Mouse (Mus musculus): Measurements from ENCODE around the gene Ildr2. TPM values are rescaled to one million over a fixed set of nuclear protein-coding genes. Genes with fewer than 3 reads are reported as not detected.

Ildr2 gene
- total RNA-seq, 2 experiments from 2014 or later, result 5.1 to 5.8 TPM

DNA sequence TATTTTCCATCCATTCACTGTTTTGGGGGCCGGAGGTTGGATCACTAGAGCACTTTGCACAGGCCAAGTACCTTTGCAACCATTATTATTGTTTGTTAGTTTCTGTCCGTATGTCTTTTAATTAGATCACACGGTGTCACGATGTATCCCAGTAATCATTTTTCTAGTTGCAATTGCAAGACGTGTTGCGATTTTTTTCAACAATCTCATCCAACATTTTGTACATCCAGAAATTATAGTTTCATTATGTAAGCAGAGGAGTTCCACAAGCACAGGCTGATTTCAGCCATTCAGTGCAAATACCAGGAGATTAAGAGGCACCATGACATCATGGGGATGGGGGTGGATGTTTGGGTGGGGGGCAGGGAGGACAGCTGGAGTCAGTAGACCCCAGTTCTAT, 29.5 kb downstream of the Ildr2 start:
- DNase-seq (ENCODE audit: low spot score in 2 of 2), result no peak

DNA sequence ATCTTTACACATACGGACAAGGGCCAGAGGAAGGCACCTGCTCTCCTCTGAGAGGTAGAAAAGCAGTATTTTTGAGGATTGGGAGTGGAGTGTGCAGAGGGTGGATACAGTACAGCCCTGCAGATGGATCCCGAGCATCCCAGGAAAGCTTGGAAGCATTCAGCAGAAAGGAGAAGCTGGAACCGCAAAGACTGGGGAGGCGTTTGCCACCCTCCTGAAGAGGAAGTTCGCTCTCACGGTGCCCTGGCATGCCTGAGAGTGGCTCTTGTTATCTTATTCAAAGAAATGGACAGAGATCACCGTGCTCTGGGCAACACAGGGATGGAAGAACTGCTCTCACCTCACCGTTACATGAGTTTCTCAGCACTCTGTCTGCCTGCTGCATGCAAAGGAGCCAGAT, 30.5 kb downstream of the Ildr2 start:
- DNase-seq (ENCODE audit: low spot score in 2 of 2), result no peak

DNA sequence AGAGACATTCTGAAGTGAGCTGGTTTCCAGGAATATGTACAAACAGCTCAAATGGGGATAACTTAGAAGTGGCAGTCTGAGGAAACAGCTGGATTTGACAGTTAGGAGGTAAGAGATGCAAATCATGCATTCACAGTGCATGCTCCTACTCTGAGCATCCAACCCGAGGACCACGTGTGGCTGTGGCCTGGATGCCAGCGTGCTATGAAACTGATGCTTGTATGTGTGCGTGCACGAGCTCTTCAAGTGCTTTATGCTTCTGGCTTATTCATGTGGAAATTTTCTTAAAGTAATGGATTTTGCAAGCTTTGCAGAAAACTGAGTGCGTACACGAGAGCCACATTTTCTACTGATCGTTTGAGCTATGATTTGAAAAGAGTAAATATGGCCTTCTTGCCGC, 32.3 kb downstream of the Ildr2 start:
- DNase-seq (ENCODE audit: low spot score in 2 of 2), result no peak

DNA sequence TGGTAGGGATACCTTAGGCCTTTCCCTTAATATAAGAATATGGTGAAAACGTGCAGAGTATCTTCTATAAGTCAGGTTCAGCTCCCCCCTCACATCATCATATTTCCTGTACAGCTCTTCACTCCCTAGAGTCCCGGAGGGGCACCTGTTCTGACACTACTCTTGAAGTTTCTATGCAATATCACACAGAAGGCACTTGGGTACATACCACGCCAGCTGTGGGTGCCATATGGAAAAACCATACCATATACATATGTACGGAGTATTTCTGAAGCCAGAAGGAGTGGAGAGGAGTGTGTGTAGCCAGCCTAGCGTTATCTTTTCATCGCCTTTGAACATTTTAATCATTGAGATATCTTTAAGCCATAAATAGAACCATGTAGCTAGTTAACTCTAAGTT, 36.6 kb downstream of the Ildr2 start:
- DNase-seq (ENCODE audit: low spot score in 2 of 2), result no peak

DNA sequence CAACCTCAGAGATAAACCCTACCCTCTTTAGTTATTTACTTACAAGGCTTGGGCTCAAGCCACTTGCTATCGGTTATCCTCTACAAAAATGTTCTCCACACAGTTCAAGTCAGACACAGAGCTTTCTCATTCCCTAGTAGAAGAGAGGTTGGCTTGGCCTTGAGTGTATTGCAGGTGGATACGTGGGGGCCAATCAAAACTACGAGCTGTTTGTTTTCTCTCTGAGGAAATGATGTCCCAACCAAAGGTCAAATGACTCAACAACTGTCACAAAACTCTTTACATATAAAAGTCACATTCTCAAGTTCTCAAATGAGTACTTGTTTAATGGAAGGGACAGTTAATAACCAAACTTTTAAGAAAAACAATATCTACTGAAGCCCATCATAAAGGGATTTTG, 39.1 kb downstream of the Ildr2 start:
- no peak for DNase-seq (ENCODE audit: low spot score in 2 of 2)

DNA sequence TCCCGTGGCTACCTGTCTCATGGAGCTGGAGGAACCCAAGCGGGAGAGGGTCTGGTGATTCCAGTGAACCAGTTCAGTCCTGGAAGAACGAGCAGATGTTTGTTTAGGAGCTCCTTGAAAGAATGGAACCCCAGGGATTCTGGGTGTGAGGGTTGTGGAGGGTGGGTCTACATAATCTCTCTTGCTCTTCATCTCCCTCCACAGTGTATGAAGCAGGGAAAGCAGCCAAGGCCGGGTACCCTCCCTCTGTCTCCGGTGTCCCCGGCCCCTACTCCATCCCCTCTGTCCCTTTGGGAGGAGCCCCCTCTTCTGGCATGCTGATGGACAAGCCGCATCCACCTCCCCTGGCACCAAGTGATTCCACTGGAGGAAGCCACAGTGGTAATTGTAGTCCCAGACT, 41.6 kb downstream of the Ildr2 start:
- no peak for DNase-seq (ENCODE audit: low spot score in 2 of 2)

DNA sequence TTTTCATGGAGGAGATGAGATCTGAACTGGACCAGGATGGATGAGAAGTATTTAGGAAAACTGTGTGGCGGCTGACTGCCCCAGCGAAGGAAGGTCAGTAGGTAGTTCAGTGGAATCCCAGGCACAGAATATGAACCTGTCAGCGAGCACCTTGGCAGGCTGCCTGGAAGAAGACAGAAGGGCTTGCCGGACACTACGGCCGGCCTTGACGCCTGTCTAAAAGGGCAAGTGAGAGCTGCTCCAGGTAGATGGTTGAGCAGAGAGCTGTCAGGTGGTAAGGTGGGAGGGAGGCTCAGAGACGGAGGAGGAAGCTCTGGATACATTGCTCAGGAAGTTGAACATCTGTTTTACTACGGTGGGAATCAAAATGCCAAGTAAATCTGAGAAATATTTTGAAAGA, 42.4 kb downstream of the Ildr2 start:
- DNase-seq (ENCODE audit: low spot score in 2 of 2), result no peak

DNA sequence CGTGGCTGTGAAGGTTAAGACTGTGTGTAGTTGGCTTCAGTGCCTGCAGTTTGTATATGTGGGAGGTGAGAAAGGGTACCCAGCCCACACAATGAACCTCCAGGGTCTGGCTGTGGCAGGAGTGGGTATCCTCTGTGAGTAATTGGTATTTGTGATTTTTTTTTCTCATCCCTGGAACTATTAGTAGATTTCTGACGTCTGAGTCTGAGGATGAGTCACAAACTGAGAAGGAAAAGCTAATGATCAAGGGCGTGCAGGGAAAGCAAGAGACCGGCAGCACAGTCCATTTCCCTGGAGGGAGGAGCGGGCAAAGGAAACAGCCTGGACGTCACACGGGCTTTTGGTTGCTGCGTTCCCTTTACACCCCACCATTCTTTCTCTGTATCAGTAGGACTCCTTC, 43.0 kb downstream of the Ildr2 start:
- no peak for DNase-seq (ENCODE audit: low spot score in 2 of 2)

DNA sequence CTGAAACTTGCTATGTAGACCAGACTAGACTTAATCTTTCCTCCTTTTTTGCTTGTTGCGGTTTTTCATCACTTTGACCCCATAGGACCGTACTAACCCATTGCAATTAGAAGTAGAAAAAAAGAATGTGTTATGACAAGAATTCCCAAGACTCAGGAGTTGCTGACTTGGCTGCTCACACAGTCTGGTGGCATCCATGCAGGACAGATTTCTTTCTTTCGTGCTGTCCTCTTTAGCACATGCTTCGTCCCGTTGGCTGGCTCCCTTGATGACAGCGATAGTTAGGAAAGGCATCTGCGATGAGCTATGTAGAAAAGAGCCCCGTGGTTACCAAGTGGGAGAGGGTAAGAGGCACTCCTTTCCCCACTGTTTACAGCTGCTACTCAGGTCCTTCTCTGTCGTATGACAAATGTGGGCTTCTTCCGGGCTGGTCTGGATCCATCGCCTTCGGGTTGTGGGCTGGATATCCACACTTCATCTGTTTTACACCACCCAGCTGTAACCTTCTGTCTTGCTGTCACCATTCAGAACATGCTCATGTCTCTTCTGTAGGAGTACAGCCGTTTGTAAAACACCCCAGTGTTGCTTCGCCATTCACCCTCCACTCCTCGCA, 43.7 kb downstream of the Ildr2 start:
- no peak for DNase-seq (ENCODE audit: low spot score in 2 of 2)

DNA sequence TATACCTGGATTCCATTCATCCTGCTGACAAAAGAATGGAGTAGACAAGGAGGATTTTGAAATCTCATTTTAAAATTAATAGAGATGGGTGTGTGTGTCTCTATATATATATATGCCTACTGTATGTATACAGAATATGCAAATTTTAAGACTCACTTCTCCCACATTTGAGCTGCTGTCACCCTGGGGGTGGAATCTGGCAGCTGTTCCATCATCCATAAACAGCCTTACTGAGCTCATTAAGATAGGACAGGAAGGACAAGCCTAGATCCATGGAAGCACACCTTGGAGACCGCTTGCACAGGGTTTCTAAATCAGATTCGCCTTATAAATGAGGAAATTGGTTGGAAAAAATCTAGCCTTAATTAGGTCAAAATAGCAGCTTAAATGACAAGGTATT, 44.9 kb downstream of the Ildr2 start:
- DNase-seq (ENCODE audit: low spot score in 2 of 2), result no peak

DNA sequence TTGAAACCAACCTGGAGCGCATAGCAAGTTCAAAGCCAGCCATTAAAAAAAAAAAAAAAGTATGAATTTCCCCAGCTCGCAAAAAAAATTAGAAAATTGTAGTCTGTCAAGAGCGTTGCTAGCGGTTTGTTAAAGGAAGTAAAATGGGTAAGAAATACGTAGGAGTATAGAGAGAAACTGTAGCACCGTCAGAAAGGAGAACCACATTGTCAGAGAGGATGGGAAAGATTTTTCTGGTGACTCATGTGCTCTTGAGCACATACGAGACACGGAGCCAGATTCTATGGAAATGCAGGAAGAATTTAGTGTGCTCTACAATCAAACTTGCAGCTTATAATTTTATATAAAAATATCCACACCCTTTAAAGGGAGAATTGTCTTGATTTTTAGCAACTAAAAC, 45.9 kb downstream of the Ildr2 start:
- DNase-seq (ENCODE audit: low spot score in 2 of 2), result no peak

DNA sequence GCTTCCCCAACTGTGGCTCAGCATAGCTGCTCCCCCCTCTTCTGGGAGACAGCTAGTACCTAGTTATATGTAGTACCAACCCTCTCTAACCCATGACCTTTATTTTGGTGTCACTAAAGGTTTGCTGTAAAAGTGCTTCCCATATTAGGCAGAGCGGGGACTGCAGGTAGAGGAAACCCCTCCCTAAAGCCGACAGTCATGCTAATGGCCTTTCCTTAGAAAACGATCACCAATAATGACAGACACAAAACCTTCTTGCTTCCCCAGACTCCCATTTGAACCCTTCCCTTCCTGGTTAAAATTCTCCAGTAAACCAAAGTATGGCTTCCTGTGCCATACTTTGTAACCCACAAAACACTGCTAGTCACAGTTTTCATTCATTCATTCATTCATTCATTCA, 46.6 kb downstream of the Ildr2 start:
- no peak for DNase-seq (ENCODE audit: low spot score in 2 of 2)

DNA sequence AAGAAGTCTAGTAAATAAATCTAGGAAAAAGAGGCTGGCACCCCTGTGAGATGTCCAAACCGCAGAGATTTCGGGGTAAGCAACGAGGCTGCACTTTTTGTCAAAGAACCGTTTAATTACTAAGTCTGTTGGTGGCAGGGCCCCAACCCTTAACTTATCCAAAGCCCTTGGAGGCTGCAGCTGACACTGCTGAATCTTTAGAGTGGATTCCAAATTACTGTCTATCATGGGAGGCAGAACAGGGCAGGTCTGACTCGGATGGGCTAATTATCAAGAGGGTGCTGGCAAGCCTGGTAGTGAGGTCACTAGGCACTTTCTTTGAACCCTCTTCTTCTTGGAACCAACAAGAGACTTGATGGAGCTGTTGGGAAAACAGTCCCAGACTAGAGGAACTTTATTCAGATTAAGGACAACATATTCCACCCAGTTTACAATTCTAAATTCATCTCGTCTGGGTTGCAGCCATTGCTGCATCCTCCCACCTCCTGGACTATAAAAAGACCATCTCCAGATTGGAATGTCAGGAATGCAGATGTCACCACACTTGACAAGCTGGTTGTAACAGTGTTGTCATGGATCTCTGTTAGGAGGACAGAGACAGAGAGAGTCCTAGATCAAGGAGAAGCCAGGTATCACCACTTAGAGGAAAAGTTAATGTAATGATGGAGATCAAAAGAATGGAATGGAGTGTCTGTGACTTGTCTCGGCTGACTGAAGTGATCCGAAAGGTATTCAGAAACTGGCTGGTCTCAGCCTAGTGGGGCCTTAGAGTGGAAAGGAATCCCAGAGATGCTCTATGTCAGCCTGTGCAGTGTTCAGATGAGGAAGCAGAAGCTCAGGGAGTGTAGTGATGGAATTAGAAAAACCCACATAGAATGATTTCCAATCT, 50.7 kb downstream of the Ildr2 start:
- DNase-seq (ENCODE audit: low spot score in 2 of 2), result no peak

DNA sequence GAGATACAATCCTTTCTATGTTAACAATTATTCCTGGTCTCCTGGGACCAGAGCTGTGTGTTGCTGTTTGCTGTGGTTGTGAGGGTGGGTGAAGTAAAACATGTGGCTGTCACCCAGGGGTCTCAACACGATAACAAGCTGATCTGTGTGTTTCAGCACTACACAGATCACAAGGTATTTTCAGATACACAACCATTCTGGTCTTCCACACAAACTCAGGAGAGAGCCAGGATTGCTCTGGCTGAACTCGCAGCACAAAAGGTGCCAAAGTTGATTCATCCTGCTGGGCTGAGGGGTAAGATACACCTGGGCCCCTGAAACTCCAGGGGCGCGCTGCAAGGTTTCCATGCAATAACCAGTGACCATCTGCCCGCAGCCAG, 54.5 kb downstream of the Ildr2 start:
- DNase-seq (ENCODE audit: low spot score in 2 of 2), result no peak

DNA sequence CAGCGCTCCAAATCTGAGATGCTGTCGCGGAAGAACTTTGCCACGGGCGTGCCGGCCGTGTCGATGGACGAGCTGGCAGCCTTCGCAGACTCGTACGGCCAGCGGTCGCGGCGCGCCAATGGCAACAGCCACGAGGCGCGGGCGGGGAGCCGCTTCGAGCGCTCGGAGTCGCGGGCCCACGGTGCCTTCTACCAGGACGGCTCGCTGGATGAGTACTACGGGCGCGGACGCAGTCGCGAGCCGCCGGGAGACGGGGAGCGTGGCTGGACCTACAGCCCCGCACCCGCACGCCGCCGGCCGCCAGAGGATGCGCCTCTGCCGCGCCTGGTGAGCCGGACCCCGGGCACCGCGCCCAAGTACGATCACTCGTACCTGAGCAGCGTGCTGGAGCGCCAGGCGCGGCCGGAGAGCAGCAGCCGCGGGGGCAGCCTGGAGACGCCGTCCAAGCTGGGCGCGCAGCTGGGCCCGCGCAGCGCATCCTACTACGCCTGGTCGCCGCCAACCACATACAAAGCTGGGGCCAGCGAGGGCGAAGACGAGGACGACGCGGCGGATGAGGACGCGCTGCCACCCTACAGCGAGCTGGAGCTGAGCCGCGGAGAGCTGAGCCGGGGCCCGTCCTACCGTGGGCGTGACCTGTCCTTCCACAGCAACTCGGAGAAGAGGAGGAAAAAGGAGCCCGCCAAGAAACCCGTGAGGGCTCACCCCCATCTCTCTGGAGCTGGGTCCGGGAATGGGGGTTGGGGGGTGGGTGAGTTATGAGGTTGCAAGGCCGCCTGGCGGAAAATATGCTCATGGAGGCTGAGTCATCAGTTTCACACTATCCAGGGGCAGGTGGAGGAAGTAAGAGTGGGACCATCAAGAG, 55.1 kb downstream of the Ildr2 start:
- DNase-seq (ENCODE audit: low spot score in 2 of 2), result peak; percentile 27 to 28

DNA sequence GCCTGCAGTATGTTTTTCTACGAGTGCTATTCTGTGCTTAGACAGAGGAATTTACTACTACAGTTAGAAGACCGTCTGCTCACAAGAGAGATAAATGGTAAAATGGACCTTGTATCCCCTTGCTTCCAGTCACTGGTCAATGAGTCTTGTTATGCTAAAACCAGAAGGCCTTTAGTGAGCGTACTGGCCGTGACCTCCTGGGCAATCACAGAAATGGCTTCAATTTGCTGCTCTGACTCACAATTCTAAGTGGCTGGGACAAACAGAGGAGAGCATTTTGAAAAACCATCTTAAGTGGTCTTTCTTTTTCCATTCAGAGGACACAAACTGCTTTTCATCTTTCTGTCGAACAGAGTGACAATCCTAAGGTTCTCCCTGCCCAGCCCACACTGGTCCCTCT, 57.2 kb downstream of the Ildr2 start:
- no peak for DNase-seq (ENCODE audit: low spot score in 2 of 2)

DNA sequence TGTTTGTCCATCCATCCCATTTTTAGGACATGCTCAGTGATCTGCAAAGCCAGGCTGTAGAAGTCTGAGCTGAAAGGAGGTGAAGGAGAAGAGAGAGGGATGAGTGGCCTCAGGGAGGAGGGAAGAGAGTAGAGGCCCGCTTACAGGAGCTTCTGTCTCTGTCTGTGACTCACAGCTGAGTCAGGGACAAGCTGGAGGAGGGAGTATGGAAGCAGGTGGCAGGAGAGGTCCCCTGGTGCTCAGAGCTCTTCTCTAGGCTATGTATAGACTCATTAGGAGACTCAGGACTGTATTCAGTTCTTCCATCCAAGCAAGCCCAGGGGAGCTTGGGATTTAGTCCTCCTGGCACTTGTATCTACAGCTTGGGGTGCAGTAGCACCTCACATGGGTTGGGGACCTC, 59.7 kb downstream of the Ildr2 start:
- DNase-seq (ENCODE audit: low spot score in 2 of 2), result no peak

DNA sequence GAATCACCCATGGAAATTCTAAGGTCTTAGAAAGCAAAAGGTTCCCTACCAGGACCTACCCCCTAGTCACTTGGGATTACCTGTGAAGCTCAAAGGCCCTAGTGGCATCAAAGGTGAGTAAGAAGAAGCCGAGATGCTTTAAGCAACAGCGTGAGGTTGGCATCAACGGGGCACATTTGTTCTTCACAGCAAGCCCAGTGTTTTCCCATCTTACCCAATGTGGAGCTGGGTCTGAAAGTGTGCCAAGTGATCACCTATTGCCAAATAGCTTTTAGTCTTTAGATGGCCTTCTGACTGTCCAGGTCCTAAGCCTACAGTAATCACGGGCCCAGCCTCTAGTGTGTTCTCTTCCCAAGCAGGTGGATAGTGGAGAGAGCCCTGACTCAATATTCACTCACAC, 61.8 kb downstream of the Ildr2 start:
- DNase-seq (ENCODE audit: low spot score in 2 of 2), result no peak

DNA sequence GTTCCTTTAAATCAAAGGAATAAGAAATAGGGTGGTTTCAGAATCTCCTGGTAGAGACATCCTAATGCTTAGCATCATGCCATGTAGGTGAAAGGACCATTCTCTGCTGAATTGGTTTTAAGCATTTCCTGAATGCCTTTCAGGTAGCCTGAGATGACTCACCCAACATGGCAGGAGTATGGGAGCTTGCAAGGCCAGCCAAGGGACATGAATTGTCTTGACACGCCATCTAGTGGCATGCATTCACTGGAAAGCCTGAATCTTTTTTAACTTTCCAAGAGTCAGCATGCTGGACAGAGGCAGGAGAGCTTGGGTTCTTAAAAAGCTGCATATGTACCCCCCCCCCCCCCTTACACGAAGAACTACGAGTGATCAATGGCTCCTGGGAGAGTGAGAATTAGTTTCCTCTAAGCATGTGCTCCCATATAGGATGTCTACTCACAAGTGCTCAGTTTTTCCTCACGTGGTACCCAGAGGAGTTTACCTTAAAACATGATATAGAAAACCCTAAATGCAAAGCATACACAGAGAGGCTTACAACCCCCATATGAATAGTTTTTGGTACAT, 65.3 kb downstream of the Ildr2 start:
- peak in 1 of 2 experiments; percentile 46 for DNase-seq (ENCODE audit: low spot score in 2 of 2)

DNA sequence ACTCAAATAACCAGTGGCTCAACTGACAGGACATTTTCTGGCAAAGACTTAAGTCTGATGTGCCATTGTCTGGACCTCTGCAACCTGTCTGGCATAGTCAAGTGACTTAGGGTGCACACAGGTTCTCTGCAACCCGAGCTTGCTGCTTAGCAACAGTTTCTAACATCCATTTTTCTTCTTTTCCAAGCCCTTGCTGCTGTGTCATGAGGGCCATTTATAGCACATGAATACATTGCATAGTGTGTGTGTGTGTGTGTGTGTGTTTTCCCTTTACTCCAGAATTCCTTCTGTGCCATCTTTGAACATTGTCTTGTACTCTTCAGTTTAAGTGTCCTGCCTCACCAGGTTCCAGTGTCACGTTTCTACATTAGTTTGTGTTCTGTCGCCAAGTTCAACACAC, 72.5 kb downstream of the Ildr2 start:
- no peak for DNase-seq (ENCODE audit: low spot score in 2 of 2)

DNA sequence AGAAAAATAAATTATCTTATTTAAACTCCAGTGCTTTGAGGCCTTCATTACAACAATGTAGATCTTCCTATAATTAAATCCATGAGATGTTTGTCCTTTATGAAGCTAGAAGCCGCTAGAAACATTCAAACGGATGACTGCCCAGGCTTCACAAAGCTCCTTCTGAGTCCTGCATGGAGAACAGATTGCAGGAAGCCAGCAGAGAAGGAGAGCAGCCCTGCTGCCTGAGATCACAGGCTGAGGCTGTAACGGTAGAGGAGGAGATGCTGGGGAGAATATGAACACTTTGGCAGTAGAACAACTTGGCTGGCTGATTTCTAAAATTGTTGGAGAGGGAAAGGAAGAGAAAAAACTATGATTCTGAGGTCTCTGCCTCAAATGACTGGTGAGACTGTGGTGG, 76.8 kb downstream of the Ildr2 start:
- DNase-seq (ENCODE audit: low spot score in 2 of 2), result no peak

DNA sequence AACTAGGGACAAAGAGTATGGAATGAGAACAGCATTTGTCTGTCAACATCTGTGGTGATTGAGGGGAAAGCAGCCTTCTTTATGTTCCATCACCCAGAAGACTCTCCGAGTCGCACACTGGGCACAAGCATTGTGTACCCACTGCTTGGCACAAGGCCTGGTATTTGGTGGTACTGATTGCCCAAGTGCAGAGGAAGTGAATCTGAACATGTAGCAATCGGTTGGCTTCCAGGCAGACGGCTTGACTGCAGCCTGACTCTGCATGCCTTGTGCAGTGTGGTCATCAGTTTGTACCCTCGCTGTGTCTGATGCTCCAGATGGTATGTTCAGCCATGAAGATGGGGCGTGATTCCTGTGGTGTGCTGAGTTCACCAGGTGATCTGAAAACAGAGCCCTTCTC, 85.2 kb downstream of the Ildr2 start:
- no peak for DNase-seq (ENCODE audit: low spot score in 2 of 2)
